Mouse (Mus musculus): Measurements from ENCODE around the gene Cipc. TPM values are rescaled to one million over a fixed set of nuclear protein-coding genes. Genes with fewer than 3 reads are reported as not detected.

Cipc gene
- total RNA-seq, 1 experiment from 2014 or later = 23.8 TPM

DNA sequence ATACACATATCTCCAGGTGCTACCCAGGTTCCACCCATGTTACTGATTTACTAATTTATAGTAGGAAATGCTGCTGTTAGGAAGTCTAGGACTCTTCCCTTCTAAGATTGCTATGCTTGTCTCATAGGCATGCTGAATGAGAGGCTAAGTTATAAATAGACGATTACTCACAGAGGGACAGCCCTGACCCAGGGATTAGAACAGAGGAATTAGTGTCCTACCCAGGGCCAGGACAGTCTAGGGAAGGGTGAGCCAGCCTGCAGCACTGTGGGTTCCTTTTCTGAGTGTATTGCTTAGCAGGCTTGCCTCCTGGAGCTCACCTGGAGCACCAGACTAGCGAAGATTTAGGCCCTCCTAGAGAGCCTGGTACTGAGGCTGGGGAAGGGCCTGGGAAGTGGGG lies 9.1 kb downstream of the Cipc start:
- ATAC-seq (replicated peaks; ENCODE audit: low read depth, poor library complexity, severe bottlenecking) = no peak

DNA sequence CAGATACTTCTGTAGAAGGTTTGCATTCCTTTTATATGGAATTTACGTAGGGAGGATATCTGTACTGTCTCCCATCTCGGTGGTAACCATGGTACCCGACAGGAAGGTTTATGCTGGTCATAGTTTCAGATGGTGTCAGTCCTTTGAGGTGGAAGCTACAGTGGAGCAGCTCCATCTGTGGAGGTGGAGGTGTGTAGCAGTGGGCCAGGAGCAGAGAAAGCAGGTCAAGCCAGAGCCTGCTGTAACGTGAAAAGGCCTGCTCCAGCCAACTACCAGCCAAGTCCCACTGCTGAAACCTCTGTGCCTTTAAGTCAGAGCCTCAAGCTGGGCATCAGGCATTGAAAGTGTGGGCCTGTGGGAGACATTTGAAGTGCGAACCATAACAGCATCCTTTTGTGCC lies 11.7 kb downstream of the Cipc start:
- no peak for ATAC-seq (replicated peaks; ENCODE audit: low read depth, poor library complexity, severe bottlenecking)

DNA sequence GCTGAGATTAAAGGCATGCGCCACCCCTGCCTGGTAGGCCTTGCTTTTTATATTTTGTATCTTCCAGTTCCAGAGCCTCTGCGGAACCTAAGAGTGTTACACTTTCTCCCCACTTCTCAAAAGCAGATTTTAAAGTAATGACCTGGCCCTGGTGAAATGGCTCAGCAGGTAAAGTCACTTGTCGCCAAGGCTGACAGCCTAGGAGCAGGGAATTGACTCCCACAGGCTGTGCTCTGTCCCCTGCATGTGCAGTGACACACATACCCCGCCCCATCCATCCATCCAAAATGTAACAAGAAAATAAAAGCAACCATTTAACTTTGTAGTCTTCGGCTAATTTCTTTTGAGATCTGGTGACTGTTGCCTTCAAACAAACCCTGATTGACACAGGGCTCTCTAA lies 12.8 kb downstream of the Cipc start:
- ATAC-seq (replicated peaks; ENCODE audit: low read depth, poor library complexity, severe bottlenecking) = no peak

DNA sequence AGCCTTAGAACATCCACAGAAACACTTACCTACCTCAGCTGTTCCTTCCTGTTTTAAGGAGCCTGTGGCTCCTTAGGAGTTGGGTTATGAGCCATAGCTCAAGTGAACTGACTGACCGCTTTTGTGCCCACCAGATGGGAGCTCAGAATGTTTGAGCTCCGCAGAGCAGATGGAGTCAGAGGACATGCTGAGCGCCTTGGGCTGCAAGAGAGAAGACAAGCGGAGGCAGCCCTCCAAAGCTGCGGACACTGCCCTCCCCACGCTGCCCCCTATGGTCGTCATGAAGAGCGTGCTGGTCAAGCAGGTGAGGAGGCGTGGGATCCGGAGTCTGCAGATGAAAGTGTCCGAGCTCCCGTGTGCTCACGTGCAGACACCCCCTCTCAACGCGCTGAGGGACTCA lies 13.3 kb downstream of the Cipc start:
- ATAC-seq (replicated peaks; ENCODE audit: low read depth, poor library complexity, severe bottlenecking) = no peak

DNA sequence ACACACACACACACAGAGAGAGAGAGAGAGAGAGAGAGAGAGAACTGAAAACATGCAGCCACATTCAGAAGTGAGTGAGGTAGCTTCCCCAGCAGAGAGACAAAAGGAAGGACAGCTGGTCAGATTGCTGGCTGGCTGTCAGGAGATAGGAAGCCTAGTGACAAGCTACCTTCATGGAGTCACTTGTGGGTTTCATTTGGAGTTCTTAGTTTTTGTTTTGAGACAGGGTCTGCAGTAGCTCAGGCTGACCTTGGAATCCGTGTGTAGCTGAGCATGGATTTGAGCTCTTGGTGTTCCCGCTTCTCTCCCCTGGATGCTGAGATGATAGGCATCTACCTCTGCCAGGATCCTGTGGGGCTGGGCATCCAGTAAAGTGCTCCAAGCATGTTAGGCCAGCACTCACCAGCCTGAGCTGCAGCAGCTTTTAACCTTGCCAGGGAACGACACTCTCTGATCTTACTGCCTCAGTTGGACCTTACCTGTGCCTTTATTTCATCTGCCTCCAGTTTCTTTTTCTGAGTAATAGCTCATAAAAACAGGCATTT lies 14.0 kb downstream of the Cipc start:
- ATAC-seq (replicated peaks; ENCODE audit: low read depth, poor library complexity, severe bottlenecking) = no peak

DNA sequence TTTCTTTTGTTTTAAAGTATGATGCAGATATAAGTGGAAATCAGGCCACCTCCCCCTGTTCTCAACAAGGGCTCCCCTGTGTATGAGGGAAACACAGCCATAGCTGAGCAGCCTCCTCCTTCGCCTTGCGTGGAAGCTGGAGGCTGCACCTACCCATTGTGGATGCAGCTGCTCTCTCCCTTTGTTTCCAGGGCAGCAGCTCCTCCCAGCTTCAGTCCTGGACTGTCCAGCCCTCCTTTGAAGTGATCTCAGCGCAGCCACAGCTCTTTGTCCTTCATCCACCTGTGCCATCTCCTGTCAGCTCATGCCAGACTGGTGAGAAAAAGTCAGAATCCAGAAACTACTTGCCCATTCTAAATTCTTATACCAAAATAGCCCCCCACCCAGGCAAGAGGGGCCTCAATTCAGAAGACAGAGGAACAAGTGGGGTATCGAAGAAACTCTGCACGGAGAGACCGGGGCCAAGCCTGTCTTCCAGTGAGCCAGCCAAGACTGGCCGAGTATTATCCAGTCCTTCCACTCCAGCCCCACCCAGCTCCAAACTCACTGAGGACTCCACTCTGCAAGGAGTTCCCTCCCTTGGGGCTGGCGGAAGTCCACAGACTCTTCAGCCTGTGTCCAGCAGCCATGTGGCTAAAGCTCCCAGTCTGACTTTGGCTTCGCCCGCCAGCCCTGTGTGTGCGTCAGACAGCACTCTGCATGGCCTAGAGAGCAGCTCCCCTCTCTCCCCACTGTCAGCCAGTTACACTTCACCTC lies 14.9 kb downstream of the Cipc start:
- ATAC-seq (replicated peaks; ENCODE audit: low read depth, poor library complexity, severe bottlenecking) = no peak

DNA sequence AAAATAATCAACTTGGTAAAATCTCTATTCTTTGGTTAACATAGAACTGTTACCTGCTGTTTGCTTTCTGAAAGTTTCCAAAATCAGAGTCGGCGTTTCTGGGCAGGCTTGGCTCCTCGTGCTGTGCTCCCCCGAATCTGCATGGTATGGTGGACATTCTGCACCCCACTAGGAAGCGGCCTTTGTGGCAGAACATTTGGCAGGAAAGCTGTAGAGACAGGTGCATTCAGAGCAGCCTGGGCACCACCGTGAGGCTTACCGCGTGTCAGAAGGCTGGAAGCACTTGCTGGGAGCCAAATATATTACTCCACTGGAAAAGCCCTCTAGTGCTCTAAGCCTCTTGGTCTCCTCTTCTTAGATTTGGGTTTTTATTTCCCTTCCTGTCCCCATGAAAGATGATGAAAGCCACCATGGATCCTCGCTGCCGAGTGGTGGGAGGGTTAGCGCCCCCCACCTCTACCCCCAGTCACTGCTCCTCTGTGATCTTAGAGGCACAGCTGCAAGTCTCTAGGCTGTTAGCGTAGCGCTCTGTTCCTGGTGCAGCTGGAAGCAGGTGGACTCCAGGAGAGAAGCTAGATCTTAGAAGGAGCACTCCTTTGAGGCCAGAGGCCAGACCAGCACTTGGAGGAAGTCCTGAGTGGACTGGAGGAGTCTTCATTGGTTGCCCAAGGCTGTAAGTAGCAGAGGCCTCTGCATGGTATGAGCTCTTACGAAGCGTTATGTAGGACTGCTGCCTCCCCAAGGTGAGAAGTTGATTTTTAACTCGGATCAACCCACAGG lies 17.6 kb downstream of the Cipc start:
- ATAC-seq (replicated peaks; ENCODE audit: low read depth, poor library complexity, severe bottlenecking) = no peak

DNA sequence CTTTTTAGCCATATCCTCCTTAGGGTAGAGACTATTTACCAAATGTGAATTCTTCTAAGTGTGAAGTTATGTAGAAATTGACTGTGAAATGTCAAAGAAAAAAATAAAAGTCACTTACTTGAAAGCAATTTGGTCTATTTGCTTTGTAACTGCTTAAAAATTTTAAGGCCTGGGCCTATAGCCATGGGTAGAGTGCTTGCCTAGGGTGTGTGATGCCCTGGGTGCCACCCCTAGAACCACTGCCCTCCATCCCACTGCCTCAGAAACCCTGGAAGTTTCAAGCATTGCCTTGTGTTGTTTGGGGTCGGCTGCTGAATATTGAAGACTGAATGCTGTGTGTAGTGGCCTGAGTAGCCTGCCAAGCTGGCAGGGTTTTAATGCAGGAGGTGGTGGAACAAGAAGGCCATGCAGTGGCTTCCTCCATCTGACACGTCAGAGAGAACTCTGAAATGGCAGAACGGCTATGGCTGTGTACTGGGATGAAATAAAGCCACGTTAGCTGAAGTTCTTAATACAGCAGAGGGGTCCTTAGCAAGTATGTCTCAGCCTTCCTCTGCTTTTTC lies 18.5 kb downstream of the Cipc start:
- ATAC-seq (replicated peaks; ENCODE audit: low read depth, poor library complexity, severe bottlenecking) = no peak

DNA sequence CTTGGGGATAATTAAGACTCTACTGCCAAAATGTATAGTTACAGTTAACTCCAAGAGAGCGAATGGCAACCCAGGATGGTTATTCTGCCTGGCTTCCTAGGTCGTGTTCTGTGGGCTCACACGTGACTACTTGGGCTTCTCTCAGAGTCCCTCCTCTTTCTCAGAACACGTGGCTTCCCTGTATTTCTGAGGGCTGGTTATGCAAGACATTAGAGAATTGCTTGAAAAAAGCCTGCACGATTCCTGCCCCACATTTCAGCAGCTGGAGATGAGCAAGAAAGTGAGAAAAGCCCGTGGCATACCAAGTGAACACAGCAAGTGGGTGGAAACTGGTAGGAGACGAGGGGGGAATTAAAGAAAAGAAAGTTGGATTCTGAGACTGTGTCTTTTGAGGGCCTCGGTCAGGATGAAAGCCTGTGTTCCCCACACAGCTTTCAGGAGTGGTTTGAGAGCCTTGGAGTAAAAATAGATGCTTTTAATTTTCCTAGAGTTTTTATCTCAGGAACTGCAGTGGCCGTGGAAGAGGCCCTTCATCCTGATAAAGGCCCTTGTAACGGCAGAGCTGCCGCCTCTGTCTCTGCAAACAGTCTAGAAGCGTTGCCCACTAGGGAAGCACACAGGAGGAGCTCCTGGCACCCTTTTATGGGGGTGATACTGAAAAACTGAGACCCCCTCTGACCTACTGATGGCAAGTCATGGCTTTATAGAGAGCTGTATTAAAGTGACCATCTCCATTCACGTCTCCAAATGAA lies 21.8 kb downstream of the Cipc start:
- peak; percentile 50 for ATAC-seq (replicated peaks; ENCODE audit: low read depth, poor library complexity, severe bottlenecking)

DNA sequence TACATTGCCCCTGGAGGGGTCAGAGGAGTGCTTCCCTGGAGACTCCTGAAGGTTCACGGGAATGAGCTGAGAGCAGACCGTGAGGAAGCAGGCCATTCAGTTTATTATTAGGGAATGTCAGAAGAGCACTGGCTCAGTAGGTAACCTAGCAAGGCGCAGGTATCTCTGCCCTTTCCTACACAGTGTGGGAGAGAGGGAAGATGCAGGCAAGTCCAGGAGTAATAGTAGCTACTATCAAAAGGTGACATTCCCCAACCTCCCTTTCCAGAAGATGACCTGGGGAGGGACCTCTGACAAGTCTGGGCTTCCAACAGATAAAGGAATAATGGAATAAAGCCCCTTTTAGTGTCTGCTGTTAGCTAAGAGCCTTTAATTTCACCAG lies 22.4 kb downstream of the Cipc start:
- ATAC-seq (replicated peaks; ENCODE audit: low read depth, poor library complexity, severe bottlenecking) = no peak

DNA sequence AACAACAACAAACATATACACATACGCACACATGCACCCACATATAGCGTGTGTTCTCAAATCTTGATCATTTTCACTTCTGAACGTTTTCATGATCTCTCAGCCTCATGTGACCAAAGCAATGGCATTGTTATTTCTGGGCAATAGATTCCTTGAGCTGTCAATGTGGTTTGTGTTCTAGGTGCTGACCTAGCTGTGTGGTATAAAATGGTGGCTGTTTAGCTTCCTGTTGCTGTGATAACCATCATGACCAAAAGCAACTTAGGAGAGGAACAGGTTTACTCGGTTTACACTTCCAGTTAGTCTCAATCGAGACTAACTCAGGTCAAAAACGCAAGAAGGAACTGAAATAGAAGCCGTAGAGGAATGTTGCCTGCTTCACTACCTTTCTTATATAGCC lies 24.2 kb downstream of the Cipc start:
- no peak for ATAC-seq (replicated peaks; ENCODE audit: low read depth, poor library complexity, severe bottlenecking)

DNA sequence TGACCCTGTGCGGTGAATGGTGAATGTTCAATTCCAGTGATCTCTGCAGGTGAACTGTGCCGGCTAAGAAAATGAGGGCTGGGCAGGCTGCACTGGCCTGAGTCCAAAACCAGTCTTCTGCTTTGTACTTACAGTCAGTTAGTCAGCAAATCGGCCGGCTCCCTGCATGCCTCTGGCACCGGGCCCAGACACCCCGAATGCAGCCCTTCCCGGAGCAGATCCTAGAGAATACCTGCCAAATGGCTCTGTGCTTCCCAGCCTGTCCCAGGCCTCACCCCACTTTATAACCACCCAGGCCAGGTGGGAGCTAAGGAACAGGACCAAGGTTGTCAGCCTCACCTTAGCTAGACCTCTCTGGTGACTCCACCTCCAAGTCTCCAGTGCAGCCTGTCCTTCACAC lies 26.4 kb downstream of the Cipc start:
- no peak for ATAC-seq (replicated peaks; ENCODE audit: low read depth, poor library complexity, severe bottlenecking)

DNA sequence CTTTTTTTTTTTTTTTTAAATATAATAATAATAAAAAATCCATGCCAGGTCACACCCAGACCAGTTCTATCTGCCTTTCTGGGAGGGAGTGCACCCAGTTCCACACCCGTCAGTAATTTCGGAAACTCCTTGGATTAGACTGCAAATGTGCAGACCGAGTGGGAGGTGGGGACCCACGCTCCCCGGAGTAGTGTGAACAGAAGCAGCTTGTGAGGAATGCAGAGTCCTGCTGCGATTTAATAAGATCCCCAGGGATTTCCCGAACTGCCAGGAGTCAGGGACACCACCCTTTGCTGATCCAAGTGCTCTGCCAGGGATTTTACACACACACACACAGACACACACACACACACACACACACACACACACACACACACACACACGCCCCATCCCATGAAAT lies 26.9 kb downstream of the Cipc start:
- no peak for ATAC-seq (replicated peaks; ENCODE audit: low read depth, poor library complexity, severe bottlenecking)

DNA sequence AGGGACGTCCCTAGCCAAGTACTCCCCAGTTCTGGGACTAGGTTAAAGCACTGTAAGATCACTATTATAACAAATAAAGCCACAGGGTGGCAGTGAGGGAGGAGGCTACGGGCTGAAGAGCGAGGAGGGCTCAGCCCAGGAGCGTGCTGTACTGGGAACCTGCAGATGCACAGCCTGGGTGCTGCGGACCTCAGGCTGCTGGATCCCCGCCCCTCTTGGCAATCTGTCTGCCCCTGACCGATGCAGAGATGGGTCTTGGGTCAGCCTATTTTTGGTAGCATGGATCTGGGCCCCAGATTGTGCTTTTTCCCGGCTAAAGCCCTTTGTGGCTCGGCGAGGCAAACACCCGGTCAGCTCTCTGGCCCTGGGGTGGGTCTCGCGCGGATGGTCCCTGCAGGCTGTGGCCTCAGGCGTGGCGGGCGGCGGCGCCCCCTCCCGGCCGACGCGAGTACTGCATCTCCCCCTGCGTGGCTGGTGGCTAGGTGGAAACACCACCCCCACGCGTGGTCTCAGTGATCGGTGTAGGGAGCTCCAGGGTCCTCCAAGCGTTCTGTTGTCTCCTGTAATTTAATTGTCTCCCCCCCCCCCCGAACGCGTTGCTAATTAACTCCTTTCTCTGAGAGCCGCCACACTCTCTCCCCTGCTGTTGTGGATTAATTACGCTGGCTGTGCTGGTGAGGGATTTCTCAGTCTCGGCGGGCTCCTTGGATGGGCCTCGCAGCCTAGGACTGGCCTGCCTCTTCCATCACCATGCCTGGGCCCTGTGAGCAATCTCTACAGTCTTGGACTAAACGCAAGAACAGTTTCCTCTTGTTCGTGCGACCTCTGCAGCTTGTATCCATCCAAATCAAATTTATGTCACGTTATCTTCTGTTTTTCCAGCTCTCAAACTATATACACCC lies 27.8 kb downstream of the Cipc start:
- peak; percentile 65 for ATAC-seq (replicated peaks; ENCODE audit: low read depth, poor library complexity, severe bottlenecking)

DNA sequence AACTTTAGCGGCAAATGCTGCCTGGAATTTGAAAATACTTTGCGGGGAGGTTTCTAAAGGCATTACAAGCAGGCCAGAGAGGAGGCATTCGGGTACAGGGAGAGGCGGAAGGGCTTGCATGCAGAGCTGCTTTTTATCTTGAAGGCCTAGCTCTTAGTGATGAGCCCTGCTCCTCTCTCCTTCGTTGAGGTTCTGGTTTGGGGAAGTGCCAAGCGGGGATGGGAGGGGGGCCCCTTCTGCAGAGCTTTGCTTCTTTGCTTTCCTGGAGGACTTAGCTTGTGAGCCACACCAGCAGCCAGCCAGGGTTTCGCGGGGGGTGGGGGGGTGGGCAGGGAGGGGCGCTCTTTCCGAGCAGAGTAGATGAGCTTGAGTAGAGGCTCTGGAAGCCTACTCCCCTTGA lies 28.9 kb downstream of the Cipc start:
- ATAC-seq (replicated peaks; ENCODE audit: low read depth, poor library complexity, severe bottlenecking) = 0 out of 2 replicates have a peak, but pooled peaks have one; percentile 16

DNA sequence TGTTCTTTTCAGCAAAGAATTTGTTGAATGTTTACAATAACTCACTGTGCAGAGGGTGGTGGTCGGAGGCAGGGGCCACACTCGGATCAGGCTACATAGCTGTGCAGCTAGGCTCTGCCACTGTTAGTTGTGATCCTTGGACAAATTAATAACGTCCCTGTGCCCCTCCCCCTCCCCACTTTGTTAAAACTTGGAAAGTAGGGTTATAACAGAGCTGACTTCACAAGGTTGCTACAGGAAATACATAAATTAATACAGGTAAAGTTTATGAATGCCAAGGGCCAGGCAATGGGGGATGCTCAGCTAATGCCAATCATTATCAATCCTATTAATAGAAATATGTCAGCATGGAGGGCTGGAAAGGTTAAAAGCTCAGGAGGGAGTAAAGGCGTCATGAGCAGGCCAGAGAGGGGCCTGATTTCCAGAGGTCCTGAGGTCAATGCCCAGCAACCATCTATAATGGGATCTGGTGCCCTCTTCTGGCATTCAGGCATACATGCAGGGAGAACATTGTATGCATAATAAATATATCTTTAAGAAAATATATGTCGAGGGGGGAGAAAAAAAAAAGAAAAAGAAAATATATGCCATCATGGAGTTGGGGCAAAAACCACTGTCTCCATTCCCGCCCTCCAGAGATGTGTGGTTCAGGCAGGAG lies 29.8 kb downstream of the Cipc start:
- ATAC-seq (replicated peaks; ENCODE audit: low read depth, poor library complexity, severe bottlenecking) = no peak

DNA sequence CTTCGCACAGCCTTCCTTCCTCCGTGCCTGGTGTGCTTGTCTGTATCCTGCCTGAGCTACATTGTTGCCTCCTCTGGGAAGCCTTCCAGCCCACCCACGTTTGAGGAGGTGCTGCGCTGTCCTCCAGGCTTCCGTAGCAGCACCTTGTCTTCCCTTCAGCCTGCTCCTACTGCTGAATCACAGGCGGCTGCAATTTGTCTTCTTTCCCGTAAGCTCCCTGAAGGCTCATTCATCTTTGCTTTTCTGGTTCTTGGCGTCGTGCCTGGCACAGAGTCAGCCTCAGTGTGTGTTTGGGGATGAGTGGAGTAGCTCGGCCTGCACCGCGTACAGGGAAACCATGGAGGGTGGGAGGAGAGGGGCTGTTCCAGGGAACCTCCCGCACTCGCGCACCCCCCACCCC lies 31.0 kb downstream of the Cipc start:
- no peak for ATAC-seq (replicated peaks; ENCODE audit: low read depth, poor library complexity, severe bottlenecking)

DNA sequence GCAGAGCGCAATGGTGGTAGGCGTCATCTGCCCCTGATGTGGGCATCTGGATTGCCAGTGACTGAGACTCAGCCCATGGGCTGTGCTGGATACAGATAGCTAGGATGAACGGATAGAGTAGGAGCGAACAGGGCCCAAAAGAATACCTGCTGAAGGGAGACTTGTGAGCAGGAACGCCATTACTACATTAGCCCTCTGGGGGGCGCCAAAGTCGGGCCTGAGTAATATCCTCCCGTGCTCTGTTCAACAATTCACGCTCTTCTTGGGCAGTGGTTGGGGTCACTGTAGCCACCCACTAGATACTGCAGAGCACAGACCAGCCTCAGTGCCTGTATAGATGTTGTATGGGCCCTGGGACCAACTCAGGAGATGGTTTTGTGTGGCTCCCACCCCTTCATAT lies 34.3 kb downstream of the Cipc start:
- ATAC-seq (replicated peaks; ENCODE audit: low read depth, poor library complexity, severe bottlenecking) = no peak

Measured in common myeloid progenitor, adult 5-6 weeks (primary cell).